Mouse (Mus musculus): ENCODE measurements around the gene Slc38a3. TPM values are rescaled to one million over a fixed set of nuclear protein-coding genes. Genes with fewer than 3 reads are reported as not detected.

The Slc38a3 gene
- polyA plus RNA-seq, 1 experiment from 2014 or later = 3.5 TPM

GRCm38 (mm10) chr9:107627387-107628255, 41.7 kb downstream of the Slc38a3 start:
- peak overlapping the region; percentile 5; the same call in 1 of the 2 replicates for H3K4me3 ChIP-seq (replicated peaks)
- H3K4me2 ChIP-seq = peak overlapping the region; percentile 38
- peaks cover 68% of the 10 kb centered on the region for H3K4me1 ChIP-seq (replicated peaks)
- no peaks in the 10 kb centered on the region for H3K27me3 ChIP-seq
- no peaks in the 10 kb centered on the region for H3K9me3 ChIP-seq
- 42% methylated on average over 20 of the region's 20 CpGs for WGBS
- peak overlapping the region; percentile 94 for H3K27ac ChIP-seq
- peak overlapping the region; percentile 60 for H3K9ac ChIP-seq (replicated peaks)
- no peak for ATAC-seq (ENCODE audit: insufficient number of reproducible peaks, insufficient read depth, low FRiP score, low TSS enrichment, low read depth)
- H3K36me3 ChIP-seq = peaks cover 62% of the 10 kb centered on the region

- Histone ChIP-seq H3K9me3 (no peaks in the 10 kb centered on the region), H3K4me2 (peak overlapping the region; percentile 38), H3K27me3 (no peaks in the 10 kb centered on the region), H3K9ac (replicated peaks) (peak overlapping the region; percentile 60), H3K4me1 (replicated peaks) (peaks cover 60% of the 10 kb centered on the region), H3K27ac (peak overlapping the region; percentile 94), H3K4me3 (replicated peaks) (peak overlapping the region; percentile 5; the same call in 1 of the 2 replicates), H3K36me3 (peaks cover 64% of the 10 kb centered on the region)
- peak; percentile 75 for ATAC-seq (ENCODE audit: insufficient number of reproducible peaks, insufficient read depth, low FRiP score, low TSS enrichment, low read depth)
- WGBS = 0% methylated on average over 2 of the region's 2 CpGs
Observed at GRCm38 (mm10) chr9:107626844-107627277, 42.5 kb downstream of the Slc38a3 start.

GRCm38 (mm10) chr9:107626158-107626843, 43.0 kb downstream of the Slc38a3 start:
- H3K4me2 ChIP-seq = peak overlapping the region; percentile 38
- H3K36me3 ChIP-seq = peaks cover 65% of the 10 kb centered on the region
- WGBS = 44% methylated on average over 13 of the region's 15 CpGs
- H3K9ac ChIP-seq (replicated peaks) = peak overlapping the region; percentile 60
- peak overlapping the region; percentile 94 for H3K27ac ChIP-seq
- H3K4me1 ChIP-seq (replicated peaks) = peaks cover 54% of the 10 kb centered on the region
- no peaks in the 10 kb centered on the region for H3K27me3 ChIP-seq
- no peak; the same call in 1 of the 2 replicates for ATAC-seq (ENCODE audit: insufficient number of reproducible peaks, insufficient read depth, low FRiP score, low TSS enrichment, low read depth)
- H3K4me3 ChIP-seq (replicated peaks) = peak overlapping the region; percentile 5; the same call in 1 of the 2 replicates
- no peaks in the 10 kb centered on the region for H3K9me3 ChIP-seq

- H3K27ac ChIP-seq = peak overlapping the region; percentile 94; the same call in 1 of the 2 replicates
- no peak overlapping the region for H3K4me2 ChIP-seq
- 93% methylated on average over 12 of the region's 12 CpGs for WGBS
- H3K4me3 ChIP-seq (replicated peaks) = no peak overlapping the region
- H3K36me3 ChIP-seq = peaks cover 67% of the 10 kb centered on the region
- H3K9ac ChIP-seq (replicated peaks) = no peak overlapping the region
- no peak for ATAC-seq (ENCODE audit: insufficient number of reproducible peaks, insufficient read depth, low FRiP score, low TSS enrichment, low read depth)
- H3K27me3 ChIP-seq = no peaks in the 10 kb centered on the region
- no peaks in the 10 kb centered on the region for H3K9me3 ChIP-seq
- H3K4me1 ChIP-seq (replicated peaks) = peaks cover 47% of the 10 kb centered on the region
Observed at GRCm38 (mm10) chr9:107625351-107626128, 43.8 kb downstream of the Slc38a3 start.

- WGBS = 90% methylated on average over 3 of the region's 3 CpGs
- H3K4me2 ChIP-seq = no peak overlapping the region
- H3K36me3 ChIP-seq = peaks cover 73% of the 10 kb centered on the region
- no peak overlapping the region for H3K4me3 ChIP-seq (replicated peaks)
- no peaks in the 10 kb centered on the region for H3K9me3 ChIP-seq
- H3K27ac ChIP-seq = peak overlapping the region; percentile 53; the same call in 1 of the 2 replicates
- H3K4me1 ChIP-seq (replicated peaks) = peaks cover 41% of the 10 kb centered on the region
- no peak overlapping the region for H3K9ac ChIP-seq (replicated peaks)
- no peaks in the 10 kb centered on the region for H3K27me3 ChIP-seq
- ATAC-seq (ENCODE audit: insufficient number of reproducible peaks, insufficient read depth, low FRiP score, low TSS enrichment, low read depth) = no peak
Observed at GRCm38 (mm10) chr9:107624951-107625350, 44.4 kb downstream of the Slc38a3 start.

GRCm38 (mm10) chr9:107624539-107624938, 44.8 kb downstream of the Slc38a3 start:
- Histone ChIP-seq H3K4me2 (no peak overlapping the region), H3K4me1 (replicated peaks) (peaks cover 39% of the 10 kb centered on the region), H3K9me3 (no peaks in the 10 kb centered on the region), H3K27me3 (no peaks in the 10 kb centered on the region), H3K4me3 (replicated peaks) (no peak overlapping the region), H3K36me3 (peaks cover 77% of the 10 kb centered on the region), H3K27ac (peak overlapping the region; percentile 53; the same call in 1 of the 2 replicates), H3K9ac (replicated peaks) (no peak overlapping the region)
- no peak for ATAC-seq (ENCODE audit: insufficient number of reproducible peaks, insufficient read depth, low FRiP score, low TSS enrichment, low read depth)
- WGBS = 81% methylated on average over 5 of the region's 5 CpGs

- H3K4me1 ChIP-seq (replicated peaks) = peaks cover 4% of the 10 kb centered on the region; the same call in 1 of the 2 replicates
- no peaks in the 10 kb centered on the region for H3K27me3 ChIP-seq
- H3K36me3 ChIP-seq = peaks cover 87% of the 10 kb centered on the region
- no peak overlapping the region for H3K27ac ChIP-seq
- H3K4me3 ChIP-seq (replicated peaks) = no peak overlapping the region
- H3K4me2 ChIP-seq = no peak overlapping the region
- H3K9ac ChIP-seq (replicated peaks) = no peak overlapping the region
- no peak for ATAC-seq (ENCODE audit: insufficient number of reproducible peaks, insufficient read depth, low FRiP score, low TSS enrichment, low read depth)
- no peaks in the 10 kb centered on the region for H3K9me3 ChIP-seq
Observed at GRCm38 (mm10) chr9:107620954-107621353, 48.4 kb downstream of the Slc38a3 start.

GRCm38 (mm10) chr9:107619546-107619879, 49.8 kb downstream of the Slc38a3 start:
- Histone ChIP-seq H3K27ac (no peak overlapping the region; the same call in 1 of the 2 replicates), H3K36me3 (peaks cover 87% of the 10 kb centered on the region)
- WGBS = 81% methylated on average over 13 of the region's 13 CpGs

GRCm38 (mm10) chr9:107618778-107619545, 50.4 kb downstream of the Slc38a3 start:
- no peak overlapping the region for H3K4me3 ChIP-seq (replicated peaks)
- H3K9me3 ChIP-seq = no peaks in the 10 kb centered on the region
- peaks cover 87% of the 10 kb centered on the region for H3K36me3 ChIP-seq
- H3K27me3 ChIP-seq = no peaks in the 10 kb centered on the region
- no peak overlapping the region for H3K4me2 ChIP-seq
- 0 out of 2 replicates have a peak, but pooled peaks cover 3% of the 10 kb centered on the region for H3K4me1 ChIP-seq (replicated peaks)
- no peak overlapping the region for H3K9ac ChIP-seq (replicated peaks)
- ATAC-seq (ENCODE audit: insufficient number of reproducible peaks, insufficient read depth, low FRiP score, low TSS enrichment, low read depth) = no peak
- 73% methylated on average over 13 of the region's 13 CpGs for WGBS
- no peak overlapping the region; the same call in 1 of the 2 replicates for H3K27ac ChIP-seq

More at GRCm38 (mm10) chr9:107619546-107619879, 49.8 kb downstream of the Slc38a3 start:
- Histone ChIP-seq H3K27me3 (no peaks in the 10 kb centered on the region), H3K9me3 (no peaks in the 10 kb centered on the region), H3K4me1 (replicated peaks) (0 out of 2 replicates have a peak, but pooled peaks cover 3% of the 10 kb centered on the region), H3K9ac (replicated peaks) (no peak overlapping the region), H3K4me3 (replicated peaks) (no peak overlapping the region), H3K4me2 (no peak overlapping the region)
- no peak for ATAC-seq (ENCODE audit: insufficient number of reproducible peaks, insufficient read depth, low FRiP score, low TSS enrichment, low read depth)

- H3K4me2 ChIP-seq = no peak overlapping the region
- H3K27me3 ChIP-seq = no peaks in the 10 kb centered on the region
- ATAC-seq (ENCODE audit: insufficient number of reproducible peaks, insufficient read depth, low FRiP score, low TSS enrichment, low read depth) = no peak
- no peak overlapping the region for H3K9ac ChIP-seq (replicated peaks)
- 94% methylated on average over 6 of the region's 6 CpGs for WGBS
- peaks cover 85% of the 10 kb centered on the region for H3K36me3 ChIP-seq
- H3K4me3 ChIP-seq (replicated peaks) = no peak overlapping the region
- no peaks in the 10 kb centered on the region for H3K9me3 ChIP-seq
- H3K4me1 ChIP-seq (replicated peaks) = peaks cover 6% of the 10 kb centered on the region; the same call in 1 of the 2 replicates
- no peak overlapping the region for H3K27ac ChIP-seq
Observed at GRCm38 (mm10) chr9:107618098-107618497, 51.2 kb downstream of the Slc38a3 start.

All from limb, embryonic 12.5 days (tissue).